Mouse (Mus musculus) liver, embryonic 14.5 days (tissue): Measurements from ENCODE around the gene Ulk3.

Source experiments
- CTCF ChIP-seq: IDR thresholded peaks from 2 replicates; pipeline ENCODE4 v1.5.1; 2016; ENCODE audit warnings: antibody characterized with exemption, low read depth, control low read depth
- EP300 ChIP-seq: IDR thresholded peaks from 2 replicates; pipeline ENCODE4 v1.6.1; 2016; ENCODE audit warnings: antibody characterized with exemption, low read depth

DNA sequence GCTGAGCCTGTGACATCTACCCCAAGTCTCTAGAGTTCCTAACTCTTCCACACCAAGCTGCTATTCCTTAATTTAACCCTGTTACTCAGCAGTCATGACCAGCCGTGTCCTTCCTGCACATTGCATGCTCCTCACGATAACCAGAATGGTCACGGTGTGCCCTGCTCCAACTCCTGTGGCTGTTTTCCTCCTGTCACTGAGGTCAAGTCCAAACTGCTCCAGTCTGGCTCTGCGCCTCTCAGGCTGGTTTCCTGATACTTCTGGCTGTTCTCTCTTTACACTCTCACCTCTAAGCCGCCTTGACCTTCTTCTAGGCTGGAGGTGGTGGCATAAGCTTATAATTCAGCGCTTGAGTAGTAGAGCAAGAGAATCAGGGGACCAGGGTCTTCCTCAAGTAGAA is 20.8 kb upstream of the Ulk3 start:
- TF ChIP-seq CTCF (no peak), EP300 (no peak)
